Mouse (Mus musculus) thymus, adult 2 months (tissue): ENCODE data around the gene Col18a1. TPM values are rescaled to one million over a fixed set of nuclear protein-coding genes. Genes with fewer than 3 reads are reported as not detected.

Source experiments
- DNase-seq: peaks from one replicate; pipeline ENCODE4 v3.0.0; 2021
- H3K27ac ChIP-seq: fragments of 200-500 bp; 2 replicates; pipeline ENCODE4 v1.5.1; 2012; ENCODE audit warnings: low read length, control low read depth; ENCODE audit not compliant: control insufficient read depth, insufficient read depth
- H3K27me3 ChIP-seq: fragments of 200-500 bp; 2 replicates; pipeline ENCODE4 v1.6.1; 2012; ENCODE audit warnings: mild to moderate bottlenecking, low read length, moderate library complexity, mixed read lengths; ENCODE audit not compliant: control insufficient read depth, insufficient read depth
- H3K36me3 ChIP-seq: fragments of 200-500 bp; 2 replicates; pipeline ENCODE4 v1.6.1; 2012; ENCODE audit warnings: mild to moderate bottlenecking, low read length, moderate library complexity; ENCODE audit not compliant: control insufficient read depth, insufficient read depth
- H3K4me1 ChIP-seq: fragments of 200-500 bp; replicated peaks from 2 replicates; pipeline ENCODE4 v1.6.1; 2012; ENCODE audit warnings: low read length; ENCODE audit not compliant: control insufficient read depth, insufficient read depth
- H3K4me3 ChIP-seq: fragments of 200-500 bp; 2 replicates; pipeline ENCODE4 v1.5.1; 2012; ENCODE audit warnings: mild to moderate bottlenecking, low read length, control low read depth, moderate library complexity; ENCODE audit not compliant: control insufficient read depth, insufficient read depth
- CTCF ChIP-seq: fragments of 200-500 bp; IDR thresholded peaks from 2 replicates; pipeline ENCODE4 v1.5.1; 2012; ENCODE audit warnings: mild to moderate bottlenecking, control low read depth, low read length, moderate library complexity, borderline replicate concordance; ENCODE audit not compliant: control insufficient read depth, poor library complexity, insufficient read depth; ENCODE audit errors: extremely low read depth
- POLR2A ChIP-seq: fragments of 200-500 bp; IDR thresholded peaks from 2 replicates; pipeline ENCODE4 v1.6.1; 2012; ENCODE audit warnings: mild to moderate bottlenecking, low read length, control low read depth, moderate library complexity; ENCODE audit not compliant: control insufficient read depth, poor library complexity, insufficient read depth; ENCODE audit errors: extremely low read depth
- WGBS: fragments of 180-500 bp; shearing (Covaris S2); methylation state at CpG from one replicate; pipeline ENCODE4 v1.1.7; 2018; 5-methylcytosine and 5-hydroxymethylcytosine counted together
- polyA plus RNA-seq: library from polyadenylated mRNA; depleted of rRNA; stranded (reverse); fragments of >200 nt; gene quantifications from 2 replicates; pipeline ENCODE4 v1.2.3, GENCODE M21; 2012

Col18a1 gene
- polyA plus RNA-seq, 1 experiment: 20.7 TPM

DNA sequence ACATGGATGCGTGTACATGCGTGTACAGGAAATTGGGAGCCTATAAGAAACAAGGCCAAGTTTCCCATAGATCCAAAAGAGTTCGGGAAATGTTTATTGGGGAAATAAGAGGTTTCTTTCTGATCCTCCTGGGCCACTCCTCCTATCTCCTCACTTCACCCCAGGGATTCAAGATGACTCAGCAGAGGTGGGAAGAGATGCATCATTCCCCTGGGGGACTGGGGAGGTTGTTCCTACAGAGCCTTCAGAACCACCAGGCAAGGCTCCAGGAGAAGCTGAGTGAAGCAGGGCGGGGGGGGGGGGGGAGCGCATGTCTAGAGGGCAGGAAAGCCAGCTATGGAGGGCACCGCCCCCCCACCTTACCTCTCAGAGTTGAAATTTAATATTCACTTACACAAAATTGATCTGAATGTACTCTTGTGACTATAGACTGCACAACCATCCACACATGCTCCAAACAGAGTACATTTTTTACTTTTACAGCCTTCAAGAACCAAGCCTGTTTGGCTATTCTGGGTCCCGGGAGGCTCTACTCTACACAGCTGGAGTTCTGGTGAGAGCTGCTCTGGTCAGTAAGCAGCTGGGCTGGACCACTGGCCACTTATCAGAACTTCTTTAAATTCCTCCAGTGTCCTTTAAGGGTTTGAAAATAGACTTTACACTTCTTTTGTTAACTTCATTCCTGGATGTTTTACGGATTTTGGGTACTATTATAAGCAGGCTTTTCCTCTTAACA, 44.9 kb downstream of the Col18a1 start:
- TF ChIP-seq POLR2A (no peak), CTCF (no peak)
- no peak overlapping the region for H3K27ac ChIP-seq
- no peaks in the 10 kb centered on the region for H3K36me3 ChIP-seq
- no peak for DNase-seq
- no peak overlapping the region for H3K4me3 ChIP-seq
- H3K4me1 ChIP-seq: no peaks in the 10 kb centered on the region
- no peaks in the 10 kb centered on the region for H3K27me3 ChIP-seq
- 93% methylated on average over 8 of the region's 8 CpGs for WGBS

DNA sequence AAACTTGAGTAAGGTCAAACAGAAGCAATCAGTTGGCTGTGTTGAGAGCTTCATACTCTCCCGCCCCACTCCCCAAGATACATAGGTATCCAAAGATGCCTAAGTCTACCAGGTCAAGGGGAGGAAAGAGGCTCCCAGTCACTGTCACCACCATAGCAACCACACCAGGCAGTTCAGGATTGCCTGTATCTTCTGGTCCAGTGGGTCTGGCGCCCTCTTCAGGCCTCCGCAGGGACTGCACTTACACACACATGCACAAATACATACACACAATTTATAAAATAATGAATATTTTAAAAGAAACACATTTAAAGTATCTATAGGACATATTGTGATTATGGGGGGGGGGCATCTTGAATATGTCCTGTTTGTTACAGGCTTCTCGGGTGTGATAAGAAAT, 45.8 kb downstream of the Col18a1 start:
- 91% methylated on average over 4 of the region's 4 CpGs for WGBS
- Histone ChIP-seq H3K27me3 (no peaks in the 10 kb centered on the region), H3K27ac (no peak overlapping the region), H3K36me3 (no peaks in the 10 kb centered on the region), H3K4me3 (no peak overlapping the region), H3K4me1 (no peaks in the 10 kb centered on the region)
- no peak for TF ChIP-seq POLR2A
- TF ChIP-seq CTCF: peak; percentile 43; the same call in 1 of the 2 replicates
- no peak for DNase-seq

DNA sequence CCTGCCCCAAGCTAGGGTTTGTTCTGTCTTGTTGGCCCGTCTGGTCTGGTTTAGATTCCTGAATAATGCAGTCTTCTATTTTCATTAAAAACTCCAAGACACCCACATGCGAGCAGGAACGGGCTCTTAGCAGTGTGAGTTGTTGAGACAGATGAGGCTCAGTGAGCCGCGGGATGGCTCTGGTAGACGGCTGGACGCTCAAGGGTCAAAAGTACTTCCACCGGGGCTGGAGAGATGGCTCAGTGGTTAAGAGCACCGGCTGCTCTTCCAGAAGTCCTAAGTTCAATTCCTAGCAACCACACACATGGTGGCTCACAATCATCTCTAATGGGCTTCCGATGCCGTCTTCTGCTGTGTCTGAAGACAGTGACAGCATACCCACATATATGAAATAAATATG, 46.9 kb downstream of the Col18a1 start:
- TF ChIP-seq CTCF (no peak), POLR2A (no peak)
- H3K4me1 ChIP-seq: no peaks in the 10 kb centered on the region

DNA sequence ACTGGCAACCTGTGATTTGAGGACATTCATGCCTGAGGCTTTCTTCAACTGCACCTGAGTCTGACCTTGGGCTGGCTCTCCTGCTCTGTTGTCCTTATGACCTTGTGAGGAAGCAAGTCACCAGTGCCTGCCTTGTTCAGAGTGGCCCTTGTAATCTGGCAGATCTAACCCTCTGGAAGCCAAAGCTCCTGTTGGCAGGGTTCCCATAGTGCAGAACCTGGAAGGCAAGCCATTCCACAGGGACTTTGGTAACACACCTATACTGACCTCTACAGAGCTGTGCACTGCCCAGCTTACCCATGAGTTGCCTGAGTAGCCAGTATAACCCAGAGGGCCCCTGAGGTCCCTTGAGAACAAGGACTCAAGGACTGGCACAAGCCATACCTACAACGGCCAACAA, 48.0 kb downstream of the Col18a1 start:
- WGBS: 96% methylated on average over 1 of the region's 1 CpGs
- Histone ChIP-seq H3K4me3 (no peak overlapping the region), H3K4me1 (no peaks in the 10 kb centered on the region), H3K27ac (no peak overlapping the region), H3K27me3 (no peaks in the 10 kb centered on the region), H3K36me3 (no peaks in the 10 kb centered on the region)
- no peak for DNase-seq
- TF ChIP-seq POLR2A: no peak
- no peak for TF ChIP-seq CTCF

More for the DNA sequence above, 46.9 kb downstream of the Col18a1 start:
- no peak overlapping the region for H3K4me3 ChIP-seq
- no peak for DNase-seq
- H3K27me3 ChIP-seq: no peaks in the 10 kb centered on the region
- no peak overlapping the region for H3K27ac ChIP-seq
- WGBS: 97% methylated on average over 11 of the region's 11 CpGs
- no peaks in the 10 kb centered on the region for H3K36me3 ChIP-seq

DNA sequence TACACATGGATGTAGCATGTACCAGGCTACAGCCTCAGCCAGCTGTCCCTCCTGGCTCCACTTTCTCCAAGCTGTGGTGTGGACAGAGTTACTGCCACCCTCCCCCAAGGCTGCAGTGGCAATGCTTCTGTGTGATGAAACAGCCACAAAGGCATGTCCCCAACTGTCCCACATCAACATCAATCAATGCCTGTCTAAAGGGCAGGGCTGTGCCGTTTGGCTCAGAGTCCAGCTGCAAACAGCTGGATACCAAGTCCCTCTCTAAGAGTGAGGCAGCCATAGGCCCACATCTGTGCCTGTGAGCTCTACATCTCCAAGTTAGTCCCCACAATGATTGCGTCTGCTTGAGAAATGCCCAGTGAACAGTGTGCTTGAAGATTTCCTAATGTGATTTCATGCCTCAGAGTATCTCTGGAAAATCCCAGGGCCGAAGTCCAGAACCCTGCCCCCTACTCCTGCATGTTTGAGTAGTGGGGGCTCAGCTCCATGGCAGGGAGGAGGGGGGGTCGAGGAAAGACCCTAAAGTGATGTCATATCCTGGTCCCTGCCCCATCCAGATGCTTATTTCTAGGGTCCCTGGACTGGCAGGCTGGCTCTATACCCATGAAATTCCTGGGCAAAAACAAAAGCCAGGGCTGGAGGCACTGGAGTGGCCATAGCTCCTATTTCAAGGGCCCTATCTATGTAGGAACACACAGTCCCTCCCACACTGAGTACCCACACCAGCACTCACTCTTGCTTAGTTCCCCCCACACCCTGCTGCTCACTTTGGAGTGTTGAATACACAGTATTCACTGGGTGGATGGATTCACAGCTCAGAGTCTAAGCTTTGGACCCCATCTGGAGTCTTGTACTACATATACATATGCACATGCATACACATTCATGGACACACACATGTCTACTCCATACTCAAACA, 49.6 kb downstream of the Col18a1 start:
- Histone ChIP-seq H3K4me3 (no peak overlapping the region), H3K4me1 (no peaks in the 10 kb centered on the region)

DNA sequence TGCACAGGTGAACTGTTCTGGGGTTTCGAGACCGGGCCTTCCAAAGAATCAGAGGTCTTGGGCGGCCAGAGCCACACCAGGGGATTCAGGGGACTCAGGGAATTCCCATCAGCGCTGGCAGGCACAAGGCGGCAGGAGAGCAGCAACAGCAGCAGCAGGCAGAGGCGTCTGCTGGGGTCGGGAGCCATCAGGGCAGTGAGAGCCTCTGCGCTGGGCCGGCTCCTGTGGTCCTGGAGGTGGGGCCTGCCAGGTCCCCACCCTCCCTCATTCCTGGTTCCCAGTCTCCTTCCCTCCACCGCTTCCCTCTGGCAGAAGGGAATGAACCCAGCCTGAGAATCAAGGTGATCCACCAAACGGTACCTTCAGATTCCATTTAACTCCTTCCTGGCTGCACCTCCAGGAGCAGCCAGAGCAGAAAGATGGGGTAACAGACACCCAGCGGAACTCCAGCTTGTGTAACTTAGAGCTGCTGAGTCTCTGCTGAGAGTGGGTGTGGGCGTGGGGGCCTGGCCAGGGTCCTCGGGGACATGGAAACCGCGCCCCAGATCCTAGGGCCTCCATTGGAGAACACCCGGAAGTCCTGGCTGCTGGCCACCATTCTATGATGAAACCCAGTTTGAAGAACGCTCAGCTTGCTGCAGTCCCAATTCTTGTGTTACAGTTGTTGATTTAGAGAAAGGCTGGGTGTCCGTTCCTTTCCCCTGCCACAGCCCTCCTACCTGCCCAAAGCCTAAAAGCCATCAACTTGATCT, 52.7 kb downstream of the Col18a1 start:
- no peaks in the 10 kb centered on the region for H3K4me1 ChIP-seq
- H3K4me3 ChIP-seq: no peak overlapping the region
- H3K36me3 ChIP-seq: no peaks in the 10 kb centered on the region
- DNase-seq: no peak
- no peak overlapping the region for H3K27ac ChIP-seq
- no peaks in the 10 kb centered on the region for H3K27me3 ChIP-seq
- 87% methylated on average over 19 of the region's 19 CpGs for WGBS
- TF ChIP-seq POLR2A (no peak), CTCF (no peak)

More for the DNA sequence above, 49.6 kb downstream of the Col18a1 start:
- no peak for DNase-seq
- 61% methylated on average over 4 of the region's 4 CpGs for WGBS
- Histone ChIP-seq H3K27me3 (no peaks in the 10 kb centered on the region), H3K36me3 (no peaks in the 10 kb centered on the region), H3K27ac (no peak overlapping the region)
- no peak for TF ChIP-seq CTCF
- TF ChIP-seq POLR2A: no peak
